Mouse (Mus musculus): ENCODE measurements around the gene 9430007A20Rik.
"Not testable (repeated sequence)": the region's sequence is repeated elsewhere in the genome, so short reads cannot be mapped to it uniquely, and the experiment has no call there.

DNA sequence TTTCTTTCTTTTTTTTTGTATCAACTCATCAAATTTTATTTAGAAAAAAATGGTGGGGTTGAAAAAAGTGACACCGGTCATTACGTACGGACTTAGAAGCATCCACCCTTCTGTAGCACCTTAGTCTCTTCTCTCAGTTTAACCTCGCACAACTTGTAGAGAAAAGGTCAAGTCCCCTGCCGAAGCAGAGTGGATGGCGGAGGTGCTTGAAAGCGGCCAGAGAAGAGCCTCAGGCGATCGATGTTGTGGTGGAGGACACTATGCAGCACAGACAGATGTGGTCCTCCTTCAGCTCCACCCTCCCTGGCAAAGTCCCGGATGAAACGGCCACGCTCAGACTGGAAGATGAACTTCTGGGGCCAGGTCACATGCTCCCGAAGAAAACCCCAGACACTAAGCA lies 25.7 kb downstream of the 9430007A20Rik start:
- TF ChIP-seq POLR2A (IDR thresholded peaks at IDR 0.05; ENCODE audit: insufficient read depth, low read length); EP300 (IDR thresholded peaks at IDR 0.05; ENCODE audit: insufficient read depth, low read depth, low read length): not testable (repeated sequence)
